Mouse (Mus musculus): ENCODE results near the gene Fam19a2. TPM values are rescaled to one million over a fixed set of nuclear protein-coding genes. Genes with fewer than 3 reads are reported as not detected.

The Fam19a2 gene
- total RNA-seq (2023), result not detected

DNA sequence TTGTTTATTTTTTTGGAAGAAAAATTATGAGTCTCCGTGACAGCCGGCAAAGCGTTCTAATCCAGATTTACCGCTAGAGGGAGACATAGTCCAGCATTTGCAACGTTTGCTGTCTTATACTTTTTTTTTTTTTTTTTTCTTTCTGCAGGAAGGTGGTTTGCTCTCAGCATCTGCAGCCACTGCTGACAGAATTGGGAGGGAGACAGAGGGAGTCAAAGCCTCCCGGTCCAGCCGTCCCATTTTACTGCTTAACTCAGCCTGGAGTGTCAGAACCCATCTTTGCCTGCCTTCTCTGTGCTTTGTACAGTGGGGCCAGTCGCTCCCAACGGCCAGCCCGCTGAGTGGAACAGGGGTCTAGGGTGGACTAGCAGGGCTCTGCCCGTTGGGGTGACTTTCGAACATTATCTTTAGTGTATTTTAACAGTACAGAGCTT lies at the start of gene Fam19a2:
Gene Fam19a2, plus strand, starts transcription at position 121 of the 434 bp plus-strand sequence.

Other genes with a start within 250 kb of the Fam19a2 start
- gene Mon2, start 187.5 kb upstream of the Fam19a2 start, total RNA-seq (2023), result 152 TPM
- 159 TPM for gene Usp15, start 67.0 kb upstream of the Fam19a2 start, total RNA-seq (2023)

Data from CD4-positive naive resting alpha-beta T cell, adult 76 days (primary cell).